Mouse (Mus musculus) monocyte, adult 2 months (primary cell): ENCODE data around the gene Nop2.

Source experiments
- DNase-seq, 2 experiments: peaks; one replicate each; pipeline ENCODE4 v3.0.0; 2022; ENCODE audit warnings: low spot score in 2 of 2, low read depth in 1 of 2

Gene Nop2

GRCm38 (mm10) chr6:125131302-125132156 lies at the start of gene Nop2:
Gene Nop2, plus strand, starts transcription at chr6:125131909.
- peak; percentile 50 to 77 for DNase-seq

GRCm38 (mm10) chr6:125082801-125083386 lies 48.8 kb upstream of the Nop2 start:
- no peak for DNase-seq

- DNase-seq: peak in 1 of 2 experiments; percentile 39
Observed at GRCm38 (mm10) chr6:125084424-125084823, 47.3 kb upstream of the Nop2 start.

GRCm38 (mm10) chr6:125087937-125088336 lies 43.8 kb upstream of the Nop2 start:
- DNase-seq: no peak

GRCm38 (mm10) chr6:125088561-125089321 lies 43.0 kb upstream of the Nop2 start:
- DNase-seq: no peak

- no peak for DNase-seq
Observed at GRCm38 (mm10) chr6:125089521-125090321, 42.0 kb upstream of the Nop2 start.

GRCm38 (mm10) chr6:125090341-125091085 lies 41.2 kb upstream of the Nop2 start:
- DNase-seq: no peak

- DNase-seq: no peak
Observed at GRCm38 (mm10) chr6:125092372-125092771, 39.3 kb upstream of the Nop2 start.

GRCm38 (mm10) chr6:125094843-125095242 lies 36.9 kb upstream of the Nop2 start:
- no peak for DNase-seq

- peak in 1 of 2 experiments; percentile 60 for DNase-seq
Observed at GRCm38 (mm10) chr6:125095391-125096278, 36.1 kb upstream of the Nop2 start, which contains the start of gene Chd4. Gene Chd4, plus strand, starts transcription at chr6:125095981.

- DNase-seq: no peak
Observed at GRCm38 (mm10) chr6:125096279-125096596, 35.5 kb upstream of the Nop2 start.

GRCm38 (mm10) chr6:125096597-125097345 lies 34.9 kb upstream of the Nop2 start:
- no peak for DNase-seq

GRCm38 (mm10) chr6:125097346-125097689 lies 34.4 kb upstream of the Nop2 start:
- no peak for DNase-seq

GRCm38 (mm10) chr6:125097951-125098350 lies 33.8 kb upstream of the Nop2 start:
- DNase-seq: no peak

GRCm38 (mm10) chr6:125098513-125098912 lies 33.2 kb upstream of the Nop2 start:
- no peak for DNase-seq

GRCm38 (mm10) chr6:125099421-125099971 lies 32.2 kb upstream of the Nop2 start:
- DNase-seq: no peak

GRCm38 (mm10) chr6:125101444-125101843 lies 30.3 kb upstream of the Nop2 start:
- no peak for DNase-seq

GRCm38 (mm10) chr6:125104223-125104622 lies 27.5 kb upstream of the Nop2 start:
- no peak for DNase-seq
